Mouse (Mus musculus): ENCODE results near the gene Scgb1a1. TPM values are rescaled to one million over a fixed set of nuclear protein-coding genes. Genes with fewer than 3 reads are reported as not detected.
"Not testable (repeated sequence)": the region's sequence is repeated elsewhere in the genome, so short reads cannot be mapped to it uniquely, and the experiment has no call there.

Scgb1a1 gene
- polyA plus RNA-seq, 1 experiment = 174 TPM

GRCm38 (mm10) chr19:9090191-9090590 lies 2.4 kb upstream of the Scgb1a1 start:
- WGBS = 83% methylated on average over 4 of the region's 4 CpGs

GRCm38 (mm10) chr19:9083892-9084291 lies 3.9 kb downstream of the Scgb1a1 start:
- not testable (repeated sequence) for H3K27ac ChIP-seq (ENCODE audit: control insufficient read depth, insufficient read depth, low read length); DNase-seq; H3K36me3 ChIP-seq (ENCODE audit: control insufficient read depth, insufficient read depth, low read length); H3K27me3 ChIP-seq (ENCODE audit: control insufficient read depth, insufficient read depth, low read length); H3K4me3 ChIP-seq (ENCODE audit: control insufficient read depth, insufficient read depth, low read length)
- peaks cover 11% of the 10 kb centered on the region for H3K4me1 ChIP-seq (replicated peaks; ENCODE audit: control insufficient read depth, insufficient read depth, low read length)
- 95% methylated on average over 2 of the region's 2 CpGs for WGBS

More at GRCm38 (mm10) chr19:9090191-9090590, 2.4 kb upstream of the Scgb1a1 start:
- no peak overlapping the region for H3K4me3 ChIP-seq (ENCODE audit: control insufficient read depth, insufficient read depth, low read length)
- no peak overlapping the region for H3K27ac ChIP-seq (ENCODE audit: control insufficient read depth, insufficient read depth, low read length)
- no peaks in the 10 kb centered on the region for H3K4me1 ChIP-seq (replicated peaks; ENCODE audit: control insufficient read depth, insufficient read depth, low read length)
- no peaks in the 10 kb centered on the region for H3K27me3 ChIP-seq (ENCODE audit: control insufficient read depth, insufficient read depth, low read length)
- no peak for TF ChIP-seq CTCF (IDR thresholded peaks at IDR 0.05; ENCODE audit: borderline replicate concordance, control insufficient read depth, extremely low read depth, insufficient read depth, low read length, poor library complexity)
- TF ChIP-seq POLR2A (IDR thresholded peaks at IDR 0.05; ENCODE audit: control insufficient read depth, extremely low read depth, insufficient read depth, low read length, poor library complexity) = no peak
- H3K36me3 ChIP-seq (ENCODE audit: control insufficient read depth, insufficient read depth, low read length) = no peaks in the 10 kb centered on the region
- no peak for DNase-seq

DNA sequence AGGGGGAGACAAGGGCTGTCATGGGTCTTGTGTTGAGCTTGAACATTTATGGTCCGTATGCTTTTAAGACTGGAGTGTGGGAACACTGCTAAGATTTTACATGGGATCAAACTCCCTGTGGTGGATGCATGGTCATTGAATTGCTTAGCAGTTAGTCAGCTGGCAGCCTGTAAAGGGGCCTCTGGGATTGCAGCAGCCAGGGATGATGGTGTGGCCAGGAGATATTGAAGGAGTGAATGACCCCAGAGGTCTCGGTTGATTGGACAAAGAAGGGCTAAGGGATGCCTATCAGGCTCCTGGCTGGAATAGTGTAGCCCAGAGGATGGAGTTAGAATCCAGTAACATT lies 4.8 kb downstream of the Scgb1a1 start:
- WGBS = 100% methylated on average over 2 of the region's 2 CpGs
- Histone ChIP-seq H3K27ac (ENCODE audit: control insufficient read depth, insufficient read depth, low read length) (no peak overlapping the region), H3K4me1 (replicated peaks; ENCODE audit: control insufficient read depth, insufficient read depth, low read length) (peaks cover 11% of the 10 kb centered on the region), H3K4me3 (ENCODE audit: control insufficient read depth, insufficient read depth, low read length) (no peak overlapping the region), H3K27me3 (ENCODE audit: control insufficient read depth, insufficient read depth, low read length) (no peaks in the 10 kb centered on the region), H3K36me3 (ENCODE audit: control insufficient read depth, insufficient read depth, low read length) (no peaks in the 10 kb centered on the region)
- TF ChIP-seq CTCF (IDR thresholded peaks at IDR 0.05; ENCODE audit: borderline replicate concordance, control insufficient read depth, extremely low read depth, insufficient read depth, low read length, poor library complexity) = no peak
- no peak for TF ChIP-seq POLR2A (IDR thresholded peaks at IDR 0.05; ENCODE audit: control insufficient read depth, extremely low read depth, insufficient read depth, low read length, poor library complexity)
- DNase-seq = no peak

DNA sequence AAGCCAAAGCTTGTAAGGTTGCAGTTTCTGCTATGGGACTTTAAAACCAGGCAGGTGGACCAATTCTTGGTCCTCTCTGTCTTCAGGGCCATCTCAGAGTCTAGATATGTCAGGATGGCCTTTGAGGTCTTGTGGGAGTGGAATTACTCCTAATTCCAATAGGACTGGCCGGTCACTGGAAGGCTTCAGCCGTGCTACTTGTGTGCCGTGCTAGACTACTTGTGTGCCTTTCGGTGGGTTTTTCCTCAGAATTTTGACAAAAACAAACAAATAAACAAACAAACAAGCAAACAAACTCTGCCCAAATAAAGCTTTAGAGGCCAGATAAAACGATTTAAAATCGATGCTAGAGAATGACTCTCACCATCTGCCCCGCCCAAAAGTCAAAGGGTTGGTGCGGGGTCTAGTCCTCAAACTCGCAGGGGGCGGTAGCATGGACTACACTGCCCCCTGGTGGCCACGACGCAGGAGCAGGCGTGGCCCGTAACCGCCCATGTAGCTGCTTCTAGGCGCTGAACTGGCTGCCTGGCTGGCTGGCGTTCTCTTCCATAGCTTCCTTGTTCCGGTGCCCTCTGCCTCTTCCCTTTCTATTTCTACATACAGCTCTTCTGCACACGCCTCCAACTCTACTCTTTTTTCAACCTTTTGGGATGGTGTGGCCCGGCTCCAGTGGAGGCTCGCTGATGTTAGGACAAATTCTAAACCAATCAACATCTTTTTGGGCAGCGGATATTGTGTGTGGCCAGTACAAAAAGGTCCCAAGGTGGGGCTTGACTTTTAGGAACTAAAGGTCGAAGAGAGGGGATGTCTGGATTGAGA lies 5.4 kb downstream of the Scgb1a1 start:
- peak; percentile 82 for DNase-seq
- Histone ChIP-seq H3K4me3 (ENCODE audit: control insufficient read depth, insufficient read depth, low read length) (no peak overlapping the region), H3K36me3 (ENCODE audit: control insufficient read depth, insufficient read depth, low read length) (no peaks in the 10 kb centered on the region), H3K27ac (ENCODE audit: control insufficient read depth, insufficient read depth, low read length) (no peak overlapping the region), H3K4me1 (replicated peaks; ENCODE audit: control insufficient read depth, insufficient read depth, low read length) (peaks cover 11% of the 10 kb centered on the region), H3K27me3 (ENCODE audit: control insufficient read depth, insufficient read depth, low read length) (no peaks in the 10 kb centered on the region)
- 25% methylated on average over 23 of the region's 23 CpGs for WGBS
- TF ChIP-seq POLR2A (IDR thresholded peaks at IDR 0.05; ENCODE audit: control insufficient read depth, extremely low read depth, insufficient read depth, low read length, poor library complexity) = no peak
- peak; percentile 99 for TF ChIP-seq CTCF (IDR thresholded peaks at IDR 0.05; ENCODE audit: borderline replicate concordance, control insufficient read depth, extremely low read depth, insufficient read depth, low read length, poor library complexity)

GRCm38 (mm10) chr19:9081311-9082190 lies 6.2 kb downstream of the Scgb1a1 start:
- Histone ChIP-seq H3K4me1 (replicated peaks; ENCODE audit: control insufficient read depth, insufficient read depth, low read length) (peaks cover 12% of the 10 kb centered on the region), H3K27me3 (ENCODE audit: control insufficient read depth, insufficient read depth, low read length) (no peaks in the 10 kb centered on the region), H3K36me3 (ENCODE audit: control insufficient read depth, insufficient read depth, low read length) (no peaks in the 10 kb centered on the region), H3K4me3 (ENCODE audit: control insufficient read depth, insufficient read depth, low read length) (no peak overlapping the region), H3K27ac (ENCODE audit: control insufficient read depth, insufficient read depth, low read length) (no peak overlapping the region)
- 96% methylated on average over 14 of the region's 14 CpGs for WGBS
- TF ChIP-seq CTCF (IDR thresholded peaks at IDR 0.05; ENCODE audit: borderline replicate concordance, control insufficient read depth, extremely low read depth, insufficient read depth, low read length, poor library complexity) (no peak), POLR2A (IDR thresholded peaks at IDR 0.05; ENCODE audit: control insufficient read depth, extremely low read depth, insufficient read depth, low read length, poor library complexity) (no peak)
- no peak for DNase-seq

- DNase-seq = no peak
- WGBS = 42% methylated on average over 7 of the region's 7 CpGs
- TF ChIP-seq POLR2A (IDR thresholded peaks at IDR 0.05; ENCODE audit: control insufficient read depth, extremely low read depth, insufficient read depth, low read length, poor library complexity) (no peak), CTCF (IDR thresholded peaks at IDR 0.05; ENCODE audit: borderline replicate concordance, control insufficient read depth, extremely low read depth, insufficient read depth, low read length, poor library complexity) (no peak)
- Histone ChIP-seq H3K27ac (ENCODE audit: control insufficient read depth, insufficient read depth, low read length) (no peak overlapping the region), H3K36me3 (ENCODE audit: control insufficient read depth, insufficient read depth, low read length) (no peaks in the 10 kb centered on the region), H3K4me1 (replicated peaks; ENCODE audit: control insufficient read depth, insufficient read depth, low read length) (peaks cover 16% of the 10 kb centered on the region), H3K27me3 (ENCODE audit: control insufficient read depth, insufficient read depth, low read length) (no peaks in the 10 kb centered on the region), H3K4me3 (ENCODE audit: control insufficient read depth, insufficient read depth, low read length) (no peak overlapping the region)
These were observed 7.8 kb downstream of the Scgb1a1 start for GRCm38 (mm10) chr19:9079916-9080315.
